Mouse (Mus musculus) kidney, postnatal 0 days (tissue): ENCODE measurements at regions not wholly inside any gene's neighbourhood (a gene's known extent, or its start where the extent isn't known, plus 50 kb on each side); places are given as distances from the start of the nearest gene placed in this dataset.

Experiments
- ATAC-seq: fragments of 200-750 bp; cut with Nextera tagmentation; replicated peaks from 2 replicates; pipeline ENCODE4 v1.8.0; 2017; ENCODE audit warnings: low read depth, moderate number of reproducible peaks, moderate TSS enrichment, moderate library complexity; ENCODE audit not compliant: low FRiP score
- DNase-seq: peaks from one replicate; pipeline ENCODE4 v3.0.0-alpha.2; 2016; ENCODE audit warnings: low spot score
- H3K27ac ChIP-seq: fragments of 300-500 bp; sonication (generic); 2 replicates; pipeline ENCODE4 v1.5.1; 2014; ENCODE audit warnings: mild to moderate bottlenecking
- H3K27me3 ChIP-seq: fragments of 300-500 bp; sonication (generic); 2 replicates; pipeline ENCODE4 v1.6.1; 2014; ENCODE audit warnings: low read length, mixed read lengths; ENCODE audit not compliant: insufficient read depth
- H3K36me3 ChIP-seq: fragments of 300-500 bp; sonication (generic); 2 replicates; pipeline ENCODE4 v1.6.1; 2014; ENCODE audit warnings: low read length, mixed read lengths; ENCODE audit not compliant: insufficient read depth
- H3K4me1 ChIP-seq: fragments of 300-500 bp; sonication (generic); replicated peaks from 2 replicates; pipeline ENCODE4 v1.6.1; 2014; ENCODE audit warnings: antibody characterized with exemption, low read length, mixed read lengths; ENCODE audit not compliant: insufficient read depth
- H3K4me2 ChIP-seq: fragments of 300-500 bp; sonication (generic); 2 replicates; pipeline ENCODE4 v1.6.1; 2014; ENCODE audit warnings: mild to moderate bottlenecking, low read length, moderate library complexity, mixed read lengths
- H3K4me3 ChIP-seq: fragments of 300-500 bp; sonication (generic); replicated peaks from 2 replicates; pipeline ENCODE4 v1.5.1; 2014; ENCODE audit warnings: low read depth, low read length
- H3K9ac ChIP-seq: fragments of 300-500 bp; sonication (generic); 2 replicates; pipeline ENCODE4 v1.6.1; 2014; ENCODE audit warnings: low read depth, low read length
- H3K9me3 ChIP-seq: fragments of 300-500 bp; sonication (generic); replicated peaks from 2 replicates; pipeline ENCODE4 v1.6.1; 2016; ENCODE audit warnings: low read length, inconsistent platforms, mixed read lengths
- CTCF ChIP-seq: IDR thresholded peaks from 2 replicates; pipeline ENCODE4 v1.5.1; 2016; ENCODE audit warnings: antibody characterized with exemption, low read depth, mild to moderate bottlenecking, moderate library complexity
- WGBS: fragments of 180-500 bp; shearing (Covaris S2); extraction: QIAGEN DNeasy Blood & Tissue Kit; methylation state at CpG from one replicate; pipeline ENCODE4 v1.1.7; 2014; 5-methylcytosine and 5-hydroxymethylcytosine counted together

DNA sequence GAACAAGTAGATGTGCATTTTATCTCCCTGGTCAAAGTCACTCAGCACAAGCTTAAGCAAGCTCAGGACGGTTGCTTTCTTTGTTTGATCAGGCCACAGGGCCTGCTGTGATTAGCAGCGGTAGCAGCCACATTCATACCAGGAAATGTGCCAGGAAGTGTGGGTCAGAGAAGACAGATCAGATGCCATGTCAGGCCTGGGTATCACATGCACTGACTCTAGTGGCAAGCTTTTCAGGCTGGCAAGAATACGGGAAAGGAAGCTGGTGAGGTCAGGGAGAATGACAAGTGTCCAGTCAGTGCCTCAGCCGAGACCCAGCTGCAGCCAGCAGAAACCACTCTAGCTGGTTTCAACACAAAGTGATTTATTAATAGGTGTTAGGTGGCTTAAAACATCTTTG lies 307.7 kb upstream of the Spred2 start:
- ATAC-seq (no peak), DNase-seq (no peak)
- Histone ChIP-seq H3K27me3 (no peaks in the 10 kb centered on the region), H3K36me3 (no peaks in the 10 kb centered on the region), H3K27ac (no peak overlapping the region), H3K9me3 (no peaks in the 10 kb centered on the region), H3K9ac (no peak overlapping the region), H3K4me2 (no peak overlapping the region), H3K4me3 (no peak overlapping the region), H3K4me1 (no peaks in the 10 kb centered on the region)
- WGBS = 37% methylated on average over 4 of the region's 4 CpGs
- no peak for TF ChIP-seq CTCF

DNA sequence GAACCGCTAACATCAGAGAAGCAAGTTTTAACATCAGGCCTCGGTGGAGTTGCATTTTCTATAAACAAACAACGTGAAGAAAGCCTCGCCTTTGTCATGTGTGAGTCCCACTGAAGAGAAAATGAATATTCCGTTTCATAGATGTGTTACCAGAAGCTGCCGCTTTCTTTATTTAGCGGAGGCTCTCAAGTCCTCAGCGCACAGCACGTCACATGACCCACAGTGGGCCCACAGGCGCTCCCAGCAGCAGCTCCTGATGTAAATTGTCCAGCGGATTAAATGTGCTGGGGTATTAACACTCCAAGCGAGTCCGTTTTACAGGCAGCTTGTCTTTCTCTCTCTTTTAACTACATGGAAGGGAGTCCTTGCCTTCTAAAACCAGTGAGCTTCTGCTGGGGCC lies 304.7 kb upstream of the Spred2 start:
- ATAC-seq (no peak), DNase-seq (no peak)
- no peaks in the 10 kb centered on the region for H3K4me1 ChIP-seq
- H3K4me2 ChIP-seq = no peak overlapping the region
- H3K9me3 ChIP-seq = no peaks in the 10 kb centered on the region
- TF ChIP-seq CTCF = no peak
- no peak overlapping the region for H3K27ac ChIP-seq
- H3K4me3 ChIP-seq = no peak overlapping the region
- WGBS = 87% methylated on average over 13 of the region's 13 CpGs
- no peaks in the 10 kb centered on the region for H3K36me3 ChIP-seq
- no peak overlapping the region for H3K9ac ChIP-seq
- no peaks in the 10 kb centered on the region for H3K27me3 ChIP-seq

DNA sequence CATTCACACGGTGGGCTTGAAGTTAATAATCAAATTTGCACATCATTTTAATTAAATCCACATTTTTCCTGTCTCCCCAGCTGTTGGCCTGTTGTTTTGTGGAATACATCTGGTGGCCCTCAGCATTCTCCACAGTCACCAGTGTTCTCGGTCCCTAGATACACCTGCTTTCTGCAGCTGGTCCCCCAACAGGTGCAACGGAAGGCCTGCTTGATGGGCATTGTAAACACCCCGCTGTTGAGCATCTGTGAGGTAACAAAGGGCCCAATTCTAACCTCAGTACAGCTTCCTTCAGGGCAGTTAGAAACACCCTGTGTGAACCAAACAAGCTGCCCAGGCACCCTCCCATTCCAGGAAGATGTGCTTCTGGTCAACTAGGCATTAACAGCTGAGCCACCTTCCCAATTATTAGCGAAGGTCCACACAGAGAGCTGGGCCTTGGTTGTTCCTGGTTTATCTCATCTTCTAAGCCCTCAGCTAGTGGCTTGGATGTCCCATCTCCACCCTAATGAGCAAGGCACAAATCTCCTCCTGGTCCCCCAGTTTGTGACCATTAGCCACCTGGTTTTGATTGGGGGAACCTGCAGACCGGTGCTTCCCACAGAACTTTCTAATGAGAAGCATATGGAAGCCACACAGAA lies 293.0 kb upstream of the Spred2 start:
- no peak for TF ChIP-seq CTCF
- no peak overlapping the region for H3K9ac ChIP-seq
- H3K9me3 ChIP-seq = no peaks in the 10 kb centered on the region
- no peaks in the 10 kb centered on the region for H3K4me1 ChIP-seq
- DNase-seq (no peak), ATAC-seq (no peak)
- no peak overlapping the region for H3K4me3 ChIP-seq
- no peak overlapping the region for H3K27ac ChIP-seq
- H3K4me2 ChIP-seq = no peak overlapping the region
- H3K27me3 ChIP-seq = no peaks in the 10 kb centered on the region
- H3K36me3 ChIP-seq = no peaks in the 10 kb centered on the region
- 89% methylated on average over 6 of the region's 6 CpGs for WGBS

DNA sequence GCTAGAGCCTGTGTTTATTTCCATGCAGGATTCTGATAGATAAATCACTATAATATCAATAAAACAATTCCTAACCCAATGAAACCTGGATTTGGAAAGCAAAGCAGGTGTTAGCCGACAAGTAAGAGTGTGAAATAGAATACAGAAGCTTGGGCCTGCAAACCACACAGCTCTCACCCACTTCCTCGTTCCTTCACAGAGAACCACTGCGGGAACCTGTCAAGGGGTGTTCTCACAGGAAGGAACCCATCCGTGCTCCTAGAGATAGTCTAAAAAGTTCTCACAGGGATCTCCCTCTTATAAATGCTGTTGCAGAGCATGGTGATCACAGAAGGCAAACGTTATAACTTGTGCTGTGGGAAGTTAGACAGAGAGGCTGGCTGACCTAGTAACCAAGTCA lies 291.7 kb upstream of the Spred2 start:
- Histone ChIP-seq H3K27me3 (no peaks in the 10 kb centered on the region), H3K36me3 (no peaks in the 10 kb centered on the region), H3K9ac (no peak overlapping the region), H3K27ac (no peak overlapping the region), H3K4me1 (no peaks in the 10 kb centered on the region), H3K4me3 (no peak overlapping the region), H3K9me3 (no peaks in the 10 kb centered on the region), H3K4me2 (no peak overlapping the region)
- no peak for ATAC-seq
- no peak for DNase-seq
- no peak for TF ChIP-seq CTCF
- WGBS = 69% methylated on average over 5 of the region's 5 CpGs

DNA sequence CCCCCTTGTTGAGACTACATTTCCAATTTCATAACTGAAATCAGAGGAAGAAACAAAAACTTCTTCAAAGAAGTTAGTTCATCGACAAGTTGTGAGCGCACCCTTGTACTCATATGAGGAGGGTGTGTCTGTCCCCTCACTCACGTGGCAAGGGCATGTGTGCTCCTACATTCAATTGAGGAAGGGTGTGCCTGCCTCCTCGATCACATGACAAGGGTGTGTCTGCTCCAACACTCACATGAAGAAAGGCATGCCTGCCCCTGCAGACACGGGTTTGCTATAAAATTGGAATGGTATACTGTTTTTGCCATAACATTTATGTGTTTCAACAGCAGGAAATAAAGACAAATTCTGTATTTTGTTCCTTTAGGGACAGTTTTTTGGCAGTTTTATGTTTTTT lies 290.6 kb upstream of the Spred2 start:
- Histone ChIP-seq H3K4me2 (no peak overlapping the region), H3K36me3 (no peaks in the 10 kb centered on the region), H3K4me1 (no peaks in the 10 kb centered on the region), H3K4me3 (no peak overlapping the region), H3K9me3 (no peaks in the 10 kb centered on the region), H3K27me3 (no peaks in the 10 kb centered on the region), H3K27ac (no peak overlapping the region), H3K9ac (no peak overlapping the region)
- WGBS = 78% methylated on average over 5 of the region's 5 CpGs
- TF ChIP-seq CTCF = no peak
- DNase-seq (no peak), ATAC-seq (no peak)

DNA sequence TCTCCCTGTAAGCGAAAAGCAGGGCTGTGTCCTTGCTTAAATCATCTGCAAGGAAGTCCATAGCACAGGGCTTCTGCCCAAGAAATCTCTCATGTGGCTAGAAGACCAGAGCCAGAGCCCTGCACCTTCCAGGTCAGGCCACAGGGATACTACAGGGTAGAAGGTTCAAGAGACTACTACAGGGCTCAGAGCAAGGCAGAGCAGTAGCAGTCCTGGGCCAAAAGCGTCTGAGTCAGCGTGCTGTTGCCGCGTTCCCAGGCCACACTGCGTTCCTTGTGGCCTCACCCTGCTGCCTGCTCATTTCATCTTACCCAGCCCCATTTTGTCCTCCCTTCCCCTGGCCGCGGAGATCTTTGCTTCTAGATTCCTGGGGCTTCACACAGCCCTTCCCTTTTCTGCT lies 283.0 kb upstream of the Spred2 start:
- no peaks in the 10 kb centered on the region for H3K9me3 ChIP-seq
- WGBS = 39% methylated on average over 8 of the region's 8 CpGs
- H3K4me3 ChIP-seq = no peak overlapping the region
- H3K4me1 ChIP-seq = no peaks in the 10 kb centered on the region
- TF ChIP-seq CTCF = no peak
- no peaks in the 10 kb centered on the region for H3K27me3 ChIP-seq
- no peak for ATAC-seq
- DNase-seq = peak; percentile 7
- no peak overlapping the region for H3K9ac ChIP-seq
- no peaks in the 10 kb centered on the region for H3K36me3 ChIP-seq
- H3K4me2 ChIP-seq = no peak overlapping the region
- H3K27ac ChIP-seq = no peak overlapping the region

DNA sequence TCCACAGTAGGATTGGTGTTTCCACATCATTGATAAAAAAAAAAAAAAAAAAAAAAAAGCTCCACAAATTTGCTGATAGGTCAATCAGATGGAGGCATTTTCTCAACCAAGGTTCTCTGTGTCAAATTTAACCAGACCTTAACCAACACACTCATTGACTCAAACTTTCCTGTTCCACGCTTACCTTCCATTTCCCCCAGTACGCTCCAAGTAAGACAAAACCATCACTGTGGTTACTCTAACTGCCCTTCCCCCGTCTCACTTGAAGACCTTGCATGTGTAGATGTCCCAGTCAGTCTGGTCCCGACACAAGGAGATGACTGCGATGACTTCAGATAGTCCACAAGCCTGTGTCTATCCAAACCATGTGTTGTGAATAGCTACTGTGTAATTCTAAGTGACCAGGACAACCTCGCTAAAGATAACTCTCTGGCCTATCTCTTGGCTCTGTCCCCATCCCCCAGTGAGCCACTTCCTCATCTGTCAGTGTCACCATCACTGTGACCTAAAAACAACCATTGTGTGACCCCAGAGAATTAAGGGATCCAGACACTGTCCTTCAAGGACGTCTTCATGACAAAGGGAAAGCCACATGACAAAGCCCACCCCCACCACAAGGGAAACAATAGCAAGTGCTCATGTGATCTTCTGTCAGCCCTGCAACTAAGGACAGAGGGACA lies 279.9 kb upstream of the Spred2 start:
- ATAC-seq = no peak
- 79% methylated on average over 7 of the region's 7 CpGs for WGBS
- DNase-seq = no peak

More for the DNA sequence above, 279.9 kb upstream of the Spred2 start:
- H3K4me1 ChIP-seq = no peaks in the 10 kb centered on the region
- H3K36me3 ChIP-seq = no peaks in the 10 kb centered on the region
- H3K4me2 ChIP-seq = no peak overlapping the region
- H3K9me3 ChIP-seq = no peaks in the 10 kb centered on the region
- no peaks in the 10 kb centered on the region for H3K27me3 ChIP-seq
- no peak overlapping the region for H3K27ac ChIP-seq
- H3K4me3 ChIP-seq = no peak overlapping the region
- H3K9ac ChIP-seq = no peak overlapping the region
- TF ChIP-seq CTCF = no peak
